Mouse (Mus musculus) kidney, embryonic 15.5 days (tissue): ENCODE data around the gene Gpr161. TPM values are rescaled to one million over a fixed set of nuclear protein-coding genes. Genes with fewer than 3 reads are reported as not detected.

ENCODE experiments used
- ATAC-seq: fragments of 200-750 bp; cut with Nextera tagmentation; replicated peaks from 2 replicates; pipeline ENCODE4 v1.8.0; 2017; ENCODE audit warnings: moderate TSS enrichment; ENCODE audit not compliant: low FRiP score
- H3K27ac ChIP-seq: fragments of 300-500 bp; sonication (generic); 2 replicates; pipeline ENCODE4 v1.5.1; 2015; ENCODE audit warnings: mild to moderate bottlenecking, inconsistent platforms
- H3K27me3 ChIP-seq: fragments of 300-500 bp; sonication (generic); 2 replicates; pipeline ENCODE4 v1.6.1; 2015; ENCODE audit warnings: inconsistent platforms
- H3K36me3 ChIP-seq: fragments of 300-500 bp; sonication (generic); 2 replicates; pipeline ENCODE4 v1.6.1; 2015; ENCODE audit warnings: inconsistent platforms
- H3K4me1 ChIP-seq: fragments of 300-500 bp; sonication (generic); 2 replicates; pipeline ENCODE4 v1.6.1; 2015; ENCODE audit warnings: inconsistent platforms
- H3K4me2 ChIP-seq: fragments of 300-500 bp; sonication (generic); 2 replicates; pipeline ENCODE4 v1.6.1; 2015; ENCODE audit warnings: moderate library complexity, mild to moderate bottlenecking, inconsistent platforms
- H3K4me3 ChIP-seq: fragments of 300-500 bp; sonication (generic); replicated peaks from 2 replicates; pipeline ENCODE4 v1.5.1; 2015; ENCODE audit warnings: mild to moderate bottlenecking, inconsistent platforms
- H3K9ac ChIP-seq: fragments of 300-500 bp; sonication (generic); 2 replicates; pipeline ENCODE4 v1.6.1; 2015; ENCODE audit warnings: mild to moderate bottlenecking, inconsistent platforms
- H3K9me3 ChIP-seq: fragments of 300-500 bp; sonication (generic); replicated peaks from 2 replicates; pipeline ENCODE4 v1.6.1; 2016; ENCODE audit warnings: inconsistent platforms
- WGBS: fragments of 180-500 bp; shearing (Covaris S2); methylation state at CpG from one replicate; pipeline ENCODE4 v1.1.7; 2015; ENCODE audit warnings: mixed read lengths; 5-methylcytosine and 5-hydroxymethylcytosine counted together
- polyA plus RNA-seq: library from polyadenylated mRNA; unstranded; fragments of >200 nt; fragmentation: Nextera tagmentation; extraction: Ambion mirVana; gene quantifications from 2 replicates; pipeline ENCODE4 v1.2.1, GENCODE M21; 2015

The Gpr161 gene
- polyA plus RNA-seq, 1 experiment from 2014 or later: 1.5 TPM

- Histone ChIP-seq H3K4me3 (peak overlapping the region; percentile 80), H3K36me3 (no peaks in the 10 kb centered on the region), H3K4me2 (peak overlapping the region; percentile 80), H3K9me3 (no peaks in the 10 kb centered on the region), H3K4me1 (peaks cover 36% of the 10 kb centered on the region), H3K27ac (no peak overlapping the region), H3K27me3 (no peaks in the 10 kb centered on the region), H3K9ac (no peak overlapping the region; the same call in 1 of the 2 replicates)
- no peak for ATAC-seq
- 18% methylated on average over 7 of the region's 7 CpGs for WGBS
These were observed 12.6 kb upstream of the Gpr161 start for GRCm38 (mm10) chr1:165282967-165283345.

GRCm38 (mm10) chr1:165284096-165284495 is 11.5 kb upstream of the Gpr161 start:
- H3K36me3 ChIP-seq: no peaks in the 10 kb centered on the region
- WGBS: 67% methylated on average over 7 of the region's 7 CpGs
- H3K9ac ChIP-seq: no peak overlapping the region
- H3K27ac ChIP-seq: no peak overlapping the region
- H3K4me1 ChIP-seq: peaks cover 36% of the 10 kb centered on the region
- H3K4me2 ChIP-seq: 0 out of 2 replicates have a peak overlapping the region, but pooled peaks have one; percentile 80
- no peak overlapping the region for H3K4me3 ChIP-seq
- ATAC-seq: no peak
- H3K9me3 ChIP-seq: no peaks in the 10 kb centered on the region
- H3K27me3 ChIP-seq: no peaks in the 10 kb centered on the region

GRCm38 (mm10) chr1:165288165-165288564 is 7.4 kb upstream of the Gpr161 start:
- no peaks in the 10 kb centered on the region for H3K9me3 ChIP-seq
- ATAC-seq: no peak
- peaks cover 4% of the 10 kb centered on the region; the same call in 1 of the 2 replicates for H3K36me3 ChIP-seq
- H3K4me2 ChIP-seq: no peak overlapping the region
- 91% methylated on average over 9 of the region's 9 CpGs for WGBS
- no peak overlapping the region for H3K4me3 ChIP-seq
- H3K27me3 ChIP-seq: no peaks in the 10 kb centered on the region
- no peak overlapping the region for H3K27ac ChIP-seq
- no peak overlapping the region for H3K9ac ChIP-seq
- peaks cover 14% of the 10 kb centered on the region for H3K4me1 ChIP-seq

GRCm38 (mm10) chr1:165289831-165290230 is 5.8 kb upstream of the Gpr161 start:
- Histone ChIP-seq H3K27ac (no peak overlapping the region), H3K4me1 (0 out of 2 replicates have a peak, but pooled peaks cover 3% of the 10 kb centered on the region), H3K9me3 (no peaks in the 10 kb centered on the region), H3K27me3 (no peaks in the 10 kb centered on the region), H3K4me2 (no peak overlapping the region), H3K9ac (no peak overlapping the region), H3K4me3 (no peak overlapping the region), H3K36me3 (peaks cover 14% of the 10 kb centered on the region; the same call in 1 of the 2 replicates)
- no peak for ATAC-seq
- 91% methylated on average over 4 of the region's 4 CpGs for WGBS

GRCm38 (mm10) chr1:165291606-165292005 is 4.0 kb upstream of the Gpr161 start:
- H3K4me3 ChIP-seq: no peak overlapping the region
- peaks cover 29% of the 10 kb centered on the region; the same call in 1 of the 2 replicates for H3K36me3 ChIP-seq
- H3K27me3 ChIP-seq: no peaks in the 10 kb centered on the region
- WGBS: 80% methylated on average over 6 of the region's 6 CpGs
- no peak for ATAC-seq
- no peaks in the 10 kb centered on the region for H3K4me1 ChIP-seq
- no peak overlapping the region for H3K27ac ChIP-seq
- no peak overlapping the region for H3K4me2 ChIP-seq
- H3K9ac ChIP-seq: no peak overlapping the region
- H3K9me3 ChIP-seq: no peaks in the 10 kb centered on the region

GRCm38 (mm10) chr1:165301108-165301507 is 5.5 kb downstream of the Gpr161 start:
- WGBS: 15% methylated on average over 3 of the region's 3 CpGs
- H3K36me3 ChIP-seq: peaks cover 5% of the 10 kb centered on the region
- no peaks in the 10 kb centered on the region for H3K9me3 ChIP-seq
- H3K27me3 ChIP-seq: no peaks in the 10 kb centered on the region
- no peak overlapping the region for H3K27ac ChIP-seq
- peaks cover 9% of the 10 kb centered on the region; the same call in 1 of the 2 replicates for H3K4me1 ChIP-seq
- H3K4me2 ChIP-seq: no peak overlapping the region
- H3K4me3 ChIP-seq: no peak overlapping the region
- ATAC-seq: peak; percentile 64; the same call in 1 of the 2 replicates
- H3K9ac ChIP-seq: no peak overlapping the region

GRCm38 (mm10) chr1:165301567-165301966 is 6.0 kb downstream of the Gpr161 start:
- no peak for ATAC-seq
- no peak overlapping the region for H3K4me3 ChIP-seq
- H3K9me3 ChIP-seq: no peaks in the 10 kb centered on the region
- no peak overlapping the region for H3K27ac ChIP-seq
- H3K36me3 ChIP-seq: peaks cover 6% of the 10 kb centered on the region
- no peak overlapping the region for H3K9ac ChIP-seq
- no peak overlapping the region for H3K4me2 ChIP-seq
- WGBS: 90% methylated on average over 2 of the region's 2 CpGs
- peaks cover 9% of the 10 kb centered on the region; the same call in 1 of the 2 replicates for H3K4me1 ChIP-seq
- H3K27me3 ChIP-seq: no peaks in the 10 kb centered on the region

- no peaks in the 10 kb centered on the region for H3K27me3 ChIP-seq
- H3K9me3 ChIP-seq: no peaks in the 10 kb centered on the region
- peaks cover 9% of the 10 kb centered on the region; the same call in 1 of the 2 replicates for H3K4me1 ChIP-seq
- 76% methylated on average over 13 of the region's 13 CpGs for WGBS
- ATAC-seq: peak; percentile 78
- peak overlapping the region; percentile 28 for H3K27ac ChIP-seq
- peaks cover 15% of the 10 kb centered on the region for H3K36me3 ChIP-seq
- H3K9ac ChIP-seq: no peak overlapping the region
- no peak overlapping the region for H3K4me3 ChIP-seq
- H3K4me2 ChIP-seq: no peak overlapping the region
These were observed 7.0 kb downstream of the Gpr161 start for GRCm38 (mm10) chr1:165302455-165303208.

- peak overlapping the region; percentile 28 for H3K27ac ChIP-seq
- peaks cover 21% of the 10 kb centered on the region for H3K36me3 ChIP-seq
- H3K4me3 ChIP-seq: no peak overlapping the region
- H3K4me2 ChIP-seq: no peak overlapping the region
- H3K9ac ChIP-seq: no peak overlapping the region
- peaks cover 9% of the 10 kb centered on the region; the same call in 1 of the 2 replicates for H3K4me1 ChIP-seq
- ATAC-seq: peak; percentile 47
- 62% methylated on average over 6 of the region's 6 CpGs for WGBS
- H3K9me3 ChIP-seq: no peaks in the 10 kb centered on the region
- H3K27me3 ChIP-seq: no peaks in the 10 kb centered on the region
These were observed 7.6 kb downstream of the Gpr161 start for GRCm38 (mm10) chr1:165303209-165303608.

- Histone ChIP-seq H3K9ac (no peak overlapping the region), H3K4me3 (no peak overlapping the region), H3K36me3 (peaks cover 31% of the 10 kb centered on the region), H3K9me3 (no peaks in the 10 kb centered on the region), H3K4me1 (peaks cover 9% of the 10 kb centered on the region; the same call in 1 of the 2 replicates), H3K27me3 (no peaks in the 10 kb centered on the region), H3K4me2 (no peak overlapping the region), H3K27ac (no peak overlapping the region)
- 92% methylated on average over 7 of the region's 7 CpGs for WGBS
- ATAC-seq: no peak
These were observed 8.8 kb downstream of the Gpr161 start for GRCm38 (mm10) chr1:165304341-165304740.

- 86% methylated on average over 11 of the region's 11 CpGs for WGBS
- Histone ChIP-seq H3K36me3 (peaks cover 58% of the 10 kb centered on the region), H3K27me3 (no peaks in the 10 kb centered on the region), H3K9me3 (no peaks in the 10 kb centered on the region), H3K9ac (no peak overlapping the region), H3K27ac (no peak overlapping the region), H3K4me1 (no peaks in the 10 kb centered on the region), H3K4me3 (no peak overlapping the region), H3K4me2 (no peak overlapping the region)
- no peak for ATAC-seq
These were observed 12.6 kb downstream of the Gpr161 start for GRCm38 (mm10) chr1:165308180-165308579.

GRCm38 (mm10) chr1:165316361-165316760 is 20.8 kb downstream of the Gpr161 start:
- Histone ChIP-seq H3K4me3 (no peak overlapping the region), H3K9me3 (no peaks in the 10 kb centered on the region), H3K36me3 (peaks cover 37% of the 10 kb centered on the region), H3K27me3 (no peaks in the 10 kb centered on the region), H3K27ac (no peak overlapping the region), H3K9ac (no peak overlapping the region), H3K4me2 (no peak overlapping the region), H3K4me1 (peaks cover 12% of the 10 kb centered on the region)
- ATAC-seq: no peak
- WGBS: 49% methylated on average over 11 of the region's 11 CpGs
